Mouse (Mus musculus) heart, postnatal 0 days (tissue): ENCODE measurements around the gene Dexi.

Experiments used
- CTCF ChIP-seq: IDR thresholded peaks from 2 replicates; pipeline ENCODE4 v1.5.1; 2016; ENCODE audit warnings: antibody characterized with exemption, control low read depth, low read depth
- EP300 ChIP-seq: IDR thresholded peaks from 2 replicates; pipeline ENCODE4 v1.6.1; 2016; ENCODE audit warnings: antibody characterized with exemption, low read depth

GRCm38 (mm10) chr16:10515953-10516572, 26.8 kb downstream of the Dexi start:
- TF ChIP-seq CTCF (no peak), EP300 (no peak)
